Mouse (Mus musculus): ENCODE data around the gene Car9. TPM values are rescaled to one million over a fixed set of nuclear protein-coding genes. Genes with fewer than 3 reads are reported as not detected.

The Car9 gene
- polyA plus RNA-seq (2012; rRNA removed), result 0.35 and 0.60 TPM in 2 replicates

GRCm38 (mm10) chr4:43506536-43507185 is at the start of gene Car9:
TSS of gene Car9 (plus strand) at chr4:43506966.

DNA sequence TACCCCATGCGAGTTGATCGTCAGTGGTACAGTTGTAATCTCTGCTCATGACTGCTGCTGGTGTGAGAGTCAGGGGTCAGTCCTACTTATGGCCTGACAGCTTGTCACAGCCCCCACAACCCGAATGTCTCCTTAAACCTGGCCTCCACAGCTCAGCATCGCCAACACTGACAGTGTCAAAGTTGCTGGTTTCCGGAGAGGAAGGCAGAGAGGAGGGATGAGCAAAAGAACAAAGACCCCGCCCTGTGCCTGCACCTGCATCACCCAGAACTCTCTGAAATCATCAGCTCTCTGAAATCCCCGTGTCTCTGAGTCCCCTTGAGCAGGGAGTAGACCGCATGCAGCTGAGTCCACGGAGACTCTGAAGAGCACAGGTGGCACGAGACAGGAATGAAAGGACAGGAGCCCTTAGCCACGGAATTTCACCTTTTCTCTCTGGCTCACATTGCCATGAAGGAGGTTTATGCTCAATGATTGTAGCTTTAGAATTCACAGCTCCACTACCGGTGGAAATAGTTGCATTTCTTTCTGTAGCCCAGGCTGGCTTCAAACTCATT is 23.2 kb upstream of the Car9 start, which contains the start of gene Sit1:
Gene Sit1 (minus strand): TSS at position 200 of the 557 bp plus-strand sequence.

DNA sequence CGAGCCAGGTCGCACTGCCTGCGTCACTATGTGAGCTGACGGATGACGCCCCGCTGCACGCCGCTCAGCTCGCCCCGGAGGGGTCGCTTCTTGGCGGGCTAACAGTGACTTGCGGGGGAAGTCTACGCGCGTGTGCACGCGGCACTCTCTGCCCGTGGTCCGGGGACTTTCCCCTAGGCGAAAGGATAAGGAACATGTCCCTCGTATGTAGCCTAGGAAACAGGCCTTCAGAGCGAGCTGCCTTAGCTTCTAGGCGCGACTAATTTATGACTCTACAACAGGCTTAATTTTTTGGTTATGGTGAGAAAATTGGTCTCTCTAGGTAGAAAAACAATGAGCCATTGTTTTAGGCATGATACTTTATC is 14.0 kb upstream of the Car9 start, which contains the start of gene Ccdc107:
Gene Ccdc107 (plus strand): TSS at position 80 of the 365 bp plus-strand sequence.

GRCm38 (mm10) chr4:43499407-43500333 is 7.1 kb upstream of the Car9 start, which contains the start of gene Arhgef39:
TSS of gene Arhgef39 (minus strand) at chr4:43499695.

DNA sequence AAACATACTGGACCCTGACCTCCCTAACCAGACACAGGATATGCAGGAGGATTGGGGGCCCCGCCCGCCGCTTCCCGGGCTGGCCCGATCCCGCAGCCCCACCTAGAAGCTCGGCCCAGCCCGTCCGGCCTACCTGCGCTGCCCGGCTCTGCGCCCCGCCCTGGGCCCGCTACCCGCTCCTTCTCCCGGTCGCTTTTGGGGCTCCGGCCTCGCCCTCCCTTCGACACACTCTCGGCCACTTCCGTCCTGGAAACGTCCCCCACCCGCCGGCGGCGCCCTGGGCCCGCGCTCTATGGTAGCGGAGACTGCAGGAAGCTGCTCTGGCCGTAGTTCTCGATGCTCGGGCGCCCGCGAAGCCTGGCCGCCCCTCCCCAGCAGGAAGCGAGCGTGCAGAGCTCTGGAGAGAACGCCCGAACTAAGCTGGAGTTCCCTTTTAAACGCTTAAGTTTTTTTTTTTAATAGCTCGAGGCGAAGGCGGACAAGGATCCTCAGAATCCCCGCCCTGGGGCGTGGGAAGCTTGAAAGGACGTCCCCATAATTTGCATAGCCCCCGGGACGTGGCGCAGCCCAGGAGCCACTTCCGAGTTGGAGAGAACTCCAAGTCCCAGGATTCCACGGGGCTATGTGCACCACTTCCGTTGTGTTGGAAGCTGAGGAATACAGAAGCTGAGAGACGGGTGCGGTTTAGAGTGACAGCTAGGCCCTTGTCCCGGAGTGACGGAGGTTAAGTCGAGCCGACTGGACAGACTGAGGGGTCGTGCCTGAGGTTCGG is 55.4 kb downstream of the Car9 start, which contains the start of the genes Creb3 and Tln1:
Gene Creb3 (plus strand): TSS at position 336 of the 772 bp plus-strand sequence.
Gene Tln1 (minus strand): TSS at position 695 of the 772 bp plus-strand sequence.

Other genes with a start within 250 kb of the Car9 start
- gene Atp8b5, start 239.8 kb upstream of the Car9 start, polyA plus RNA-seq (2012; rRNA removed), result 1.2 and 1.4 TPM in 2 replicates
- gene Rusc2, start 125.0 kb upstream of the Car9 start, polyA plus RNA-seq (2012; rRNA removed), result 49.6 and 65.2 TPM in 2 replicates
- gene Fam166b, start 77.8 kb upstream of the Car9 start, polyA plus RNA-seq (2012; rRNA removed), result 2.2 and 2.9 TPM in 2 replicates
- gene Tesk1, start 65.0 kb upstream of the Car9 start, polyA plus RNA-seq (2012; rRNA removed), result 71.9 and 81.1 TPM in 2 replicates
- gene Cd72, start 52.3 kb upstream of the Car9 start, polyA plus RNA-seq (2012; rRNA removed), result 0.18 and 0.72 TPM in 2 replicates
- gene Sit1, start 23.2 kb upstream of the Car9 start, polyA plus RNA-seq (2012; rRNA removed), result 0.09 and 0.19 TPM in 2 replicates
- 101 and 113 TPM in 2 replicates for gene Ccdc107, start 14.1 kb upstream of the Car9 start, polyA plus RNA-seq (2012; rRNA removed)
- gene Arhgef39, start 7.3 kb upstream of the Car9 start, polyA plus RNA-seq (2012; rRNA removed), result 10.2 and 13.0 TPM in 2 replicates
- 9.1 and 53.0 TPM in 2 replicates for gene Tpm2, start 16.8 kb downstream of the Car9 start, polyA plus RNA-seq (2012; rRNA removed)
- gene Creb3, start 55.4 kb downstream of the Car9 start, polyA plus RNA-seq (2012; rRNA removed), result 54.1 and 62.0 TPM in 2 replicates
- gene Tln1, start 55.7 kb downstream of the Car9 start, polyA plus RNA-seq (2012; rRNA removed), result 55.2 and 59.4 TPM in 2 replicates
- 34.5 and 36.5 TPM in 2 replicates for gene Rgp1, start 71.7 kb downstream of the Car9 start, polyA plus RNA-seq (2012; rRNA removed)
- 94.5 and 96.8 TPM in 2 replicates for gene Gba2, start 71.9 kb downstream of the Car9 start, polyA plus RNA-seq (2012; rRNA removed)
- gene Msmp, start 77.5 kb downstream of the Car9 start, polyA plus RNA-seq (2012; rRNA removed), result not detected in 2 replicates
- 71.9 and 77.8 TPM in 2 replicates for gene Npr2, start 125.0 kb downstream of the Car9 start, polyA plus RNA-seq (2012; rRNA removed)
- gene Spag8, start 146.6 kb downstream of the Car9 start, polyA plus RNA-seq (2012; rRNA removed), result 6.9 and 7.0 TPM in 2 replicates
- 45.5 and 47.2 TPM in 2 replicates for gene Hint2, start 149.5 kb downstream of the Car9 start, polyA plus RNA-seq (2012; rRNA removed)
- gene Tmem8b, start 162.0 kb downstream of the Car9 start, polyA plus RNA-seq (2012; rRNA removed), result 18.2 and 24.2 TPM in 2 replicates
- 0.30 and 0.33 TPM in 2 replicates for gene Fam221b, start 162.2 kb downstream of the Car9 start, polyA plus RNA-seq (2012; rRNA removed)
- not detected in 2 replicates for gene Olfr70, start 193.8 kb downstream of the Car9 start, polyA plus RNA-seq (2012; rRNA removed)
- gene Olfr71, start 203.3 kb downstream of the Car9 start, polyA plus RNA-seq (2012; rRNA removed), result not detected in 2 replicates
- gene Hrct1, start 220.2 kb downstream of the Car9 start, polyA plus RNA-seq (2012; rRNA removed), result 0.53 and 0.57 TPM in 2 replicates
- gene Spaar, start 223.1 kb downstream of the Car9 start, polyA plus RNA-seq (2012; rRNA removed), result 0.23 and 0.47 TPM in 2 replicates

Data from central nervous system, embryonic 18 days (tissue).